Mouse (Mus musculus): ENCODE measurements around the gene Shc3. TPM values are rescaled to one million over a fixed set of nuclear protein-coding genes. Genes with fewer than 3 reads are reported as not detected.

Shc3 gene
- polyA plus RNA-seq, 1 experiment from 2014 or later, result 0.43 TPM

GRCm38 (mm10) chr13:51588005-51588404, 18.8 kb upstream of the Shc3 start:
- Histone ChIP-seq H3K4me2 (ENCODE audit: low read length) (no peak overlapping the region), H3K4me3 (ENCODE audit: low read depth, low read length) (no peak overlapping the region), H3K9me3 (ENCODE audit: control insufficient read depth, low read length) (peaks cover 6% of the 10 kb centered on the region; the same call in 1 of the 2 replicates), H3K27ac (ENCODE audit: low read depth) (no peak overlapping the region), H3K4me1 (replicated peaks; ENCODE audit: control insufficient read depth, insufficient read depth, low read length) (no peaks in the 10 kb centered on the region), H3K36me3 (ENCODE audit: control insufficient read depth, insufficient read depth, low read length) (no peaks in the 10 kb centered on the region), H3K27me3 (replicated peaks; ENCODE audit: control insufficient read depth, insufficient read depth, low read length) (no peaks in the 10 kb centered on the region), H3K9ac (ENCODE audit: low read length) (no peak overlapping the region)
- no peak for ATAC-seq (replicated peaks; ENCODE audit: low FRiP score, low TSS enrichment, low read depth)
- 40% methylated on average over 4 of the region's 4 CpGs for WGBS
- DNase-seq (ENCODE audit: low spot score), result no peak

DNA sequence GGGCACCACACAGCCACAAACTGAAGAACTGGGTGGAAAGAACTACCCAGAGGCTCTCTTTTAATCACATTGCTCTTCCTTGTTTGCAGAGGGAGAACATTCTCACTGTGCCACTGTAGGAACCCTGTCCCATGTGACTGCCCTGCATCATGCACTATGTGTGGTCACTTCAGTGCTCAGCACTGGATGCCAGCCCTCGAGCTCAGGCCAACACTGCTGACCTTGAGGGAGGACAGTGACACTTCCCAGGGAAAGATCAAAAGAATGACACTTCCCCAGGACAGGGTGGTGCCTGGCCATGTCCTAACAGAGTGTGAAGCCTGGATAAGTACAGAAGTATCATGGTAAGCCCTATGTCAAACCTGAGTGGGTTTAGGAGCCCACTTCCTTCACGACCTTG, 13.0 kb upstream of the Shc3 start:
- no peak for DNase-seq (ENCODE audit: low spot score)
- ATAC-seq (replicated peaks; ENCODE audit: low FRiP score, low TSS enrichment, low read depth), result no peak
- H3K4me2 ChIP-seq (ENCODE audit: low read length), result no peak overlapping the region
- WGBS, result 58% methylated on average over 2 of the region's 2 CpGs
- peaks cover 6% of the 10 kb centered on the region; the same call in 1 of the 2 replicates for H3K9me3 ChIP-seq (ENCODE audit: control insufficient read depth, low read length)
- no peak overlapping the region for H3K27ac ChIP-seq (ENCODE audit: low read depth)
- H3K4me3 ChIP-seq (ENCODE audit: low read depth, low read length), result no peak overlapping the region
- H3K36me3 ChIP-seq (ENCODE audit: control insufficient read depth, insufficient read depth, low read length), result no peaks in the 10 kb centered on the region
- no peaks in the 10 kb centered on the region for H3K27me3 ChIP-seq (replicated peaks; ENCODE audit: control insufficient read depth, insufficient read depth, low read length)
- H3K9ac ChIP-seq (ENCODE audit: low read length), result no peak overlapping the region
- H3K4me1 ChIP-seq (replicated peaks; ENCODE audit: control insufficient read depth, insufficient read depth, low read length), result no peaks in the 10 kb centered on the region

DNA sequence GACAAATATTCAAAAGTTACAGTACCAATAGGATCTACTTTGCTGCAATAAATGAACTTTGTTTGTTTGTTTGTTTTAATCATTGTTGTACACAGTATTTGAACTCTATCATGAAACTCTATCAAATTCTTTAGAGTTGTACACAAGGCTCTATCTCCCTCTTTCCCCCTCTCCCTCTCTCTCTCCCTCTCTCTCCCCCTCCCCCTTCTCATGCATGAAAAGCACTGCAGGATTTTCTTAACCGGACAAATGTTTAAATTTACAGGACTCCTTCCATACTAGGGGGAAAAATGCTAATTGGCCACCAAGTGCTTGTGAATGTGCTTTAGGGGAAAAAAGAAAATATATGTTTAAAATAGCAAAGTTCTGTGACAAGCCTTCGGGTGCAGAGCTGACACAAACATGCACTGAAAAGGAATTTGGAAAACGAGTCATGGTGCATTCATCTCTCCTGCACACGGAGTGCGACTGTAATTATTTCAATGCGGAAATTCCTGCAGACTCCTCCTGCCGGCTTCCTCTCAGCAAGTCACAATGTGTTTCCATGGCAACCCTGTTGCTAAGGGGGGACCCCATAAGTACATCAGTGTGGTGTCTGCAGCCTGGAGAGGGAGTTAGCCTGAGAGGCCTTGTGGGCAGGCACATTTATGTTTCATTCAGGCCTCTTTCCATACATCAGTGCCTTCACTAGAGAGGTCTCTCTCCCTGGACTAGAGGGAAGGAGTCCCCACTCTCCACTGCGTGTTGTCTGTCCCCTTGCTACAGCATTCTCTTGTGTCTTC, 11.2 kb upstream of the Shc3 start:
- Histone ChIP-seq H3K9ac (ENCODE audit: low read length) (no peak overlapping the region), H3K4me1 (replicated peaks; ENCODE audit: control insufficient read depth, insufficient read depth, low read length) (no peaks in the 10 kb centered on the region), H3K27me3 (replicated peaks; ENCODE audit: control insufficient read depth, insufficient read depth, low read length) (no peaks in the 10 kb centered on the region), H3K27ac (ENCODE audit: low read depth) (no peak overlapping the region), H3K4me2 (ENCODE audit: low read length) (0 out of 2 replicates have a peak overlapping the region, but pooled peaks have one; percentile 0), H3K4me3 (ENCODE audit: low read depth, low read length) (no peak overlapping the region), H3K36me3 (ENCODE audit: control insufficient read depth, insufficient read depth, low read length) (no peaks in the 10 kb centered on the region), H3K9me3 (ENCODE audit: control insufficient read depth, low read length) (0 out of 2 replicates have a peak, but pooled peaks cover under 1% of the 10 kb centered on the region)
- ATAC-seq (replicated peaks; ENCODE audit: low FRiP score, low TSS enrichment, low read depth), result no peak
- 8% methylated on average over 8 of the region's 8 CpGs for WGBS
- DNase-seq (ENCODE audit: low spot score), result peak; percentile 55

DNA sequence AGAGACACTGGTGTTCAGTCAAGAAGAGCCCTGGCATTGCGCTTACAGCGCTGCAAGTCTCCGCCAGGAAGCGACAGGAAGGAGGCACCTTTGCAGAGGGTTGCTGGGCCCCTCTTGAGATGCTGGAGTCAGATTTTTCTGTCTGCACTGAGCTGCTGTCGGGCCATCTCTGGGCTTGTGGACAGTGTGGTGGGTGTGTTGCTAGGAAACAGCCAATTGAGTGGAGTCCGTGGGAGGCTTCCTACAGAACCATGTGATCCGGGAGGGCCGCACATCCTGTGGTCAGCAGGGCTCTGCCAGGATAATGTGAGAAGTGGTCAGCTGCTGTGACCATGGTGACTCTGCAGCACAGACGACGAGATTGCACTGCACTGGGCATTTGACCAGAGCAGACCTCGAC, 4.6 kb upstream of the Shc3 start:
- H3K4me1 ChIP-seq (replicated peaks; ENCODE audit: control insufficient read depth, insufficient read depth, low read length), result peaks cover 7% of the 10 kb centered on the region; the same call in 1 of the 2 replicates
- 31% methylated on average over 11 of the region's 11 CpGs for WGBS
- H3K27me3 ChIP-seq (replicated peaks; ENCODE audit: control insufficient read depth, insufficient read depth, low read length), result peaks cover 26% of the 10 kb centered on the region
- no peak overlapping the region for H3K4me2 ChIP-seq (ENCODE audit: low read length)
- no peaks in the 10 kb centered on the region for H3K36me3 ChIP-seq (ENCODE audit: control insufficient read depth, insufficient read depth, low read length)
- H3K9me3 ChIP-seq (ENCODE audit: control insufficient read depth, low read length), result no peaks in the 10 kb centered on the region
- no peak for DNase-seq (ENCODE audit: low spot score)
- no peak for ATAC-seq (replicated peaks; ENCODE audit: low FRiP score, low TSS enrichment, low read depth)
- H3K4me3 ChIP-seq (ENCODE audit: low read depth, low read length), result no peak overlapping the region
- H3K27ac ChIP-seq (ENCODE audit: low read depth), result no peak overlapping the region
- H3K9ac ChIP-seq (ENCODE audit: low read length), result no peak overlapping the region

DNA sequence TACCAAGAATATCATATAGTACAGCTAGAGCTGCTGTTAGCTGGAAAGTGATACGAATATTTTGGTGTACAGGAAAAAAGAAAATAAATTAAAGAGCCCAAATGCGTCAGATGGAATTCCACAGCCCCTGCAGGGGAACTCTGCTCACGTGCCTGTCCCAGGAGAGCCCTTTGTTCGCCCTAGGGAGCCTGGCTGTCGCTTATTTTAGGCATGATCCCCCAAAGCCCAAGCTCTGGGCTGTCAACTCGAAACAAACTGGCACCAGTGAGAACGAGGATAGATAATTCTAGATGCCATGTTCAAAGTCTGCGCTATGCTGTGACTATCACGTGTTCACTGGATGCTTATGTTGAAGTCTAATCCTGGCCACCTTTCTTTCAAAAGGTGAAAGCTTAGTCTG, 892 bp upstream of the Shc3 start:
- H3K27me3 ChIP-seq (replicated peaks; ENCODE audit: control insufficient read depth, insufficient read depth, low read length), result peaks cover 64% of the 10 kb centered on the region
- no peak overlapping the region for H3K27ac ChIP-seq (ENCODE audit: low read depth)
- peak overlapping the region; percentile 67 for H3K4me2 ChIP-seq (ENCODE audit: low read length)
- DNase-seq (ENCODE audit: low spot score) (no peak), ATAC-seq (replicated peaks; ENCODE audit: low FRiP score, low TSS enrichment, low read depth) (no peak)
- 11% methylated on average over 9 of the region's 9 CpGs for WGBS
- H3K4me1 ChIP-seq (replicated peaks; ENCODE audit: control insufficient read depth, insufficient read depth, low read length), result peaks cover 15% of the 10 kb centered on the region
- H3K9ac ChIP-seq (ENCODE audit: low read length), result no peak overlapping the region
- 0 out of 2 replicates have a peak overlapping the region, but pooled peaks have one; percentile 31 for H3K4me3 ChIP-seq (ENCODE audit: low read depth, low read length)
- no peaks in the 10 kb centered on the region for H3K9me3 ChIP-seq (ENCODE audit: control insufficient read depth, low read length)
- no peaks in the 10 kb centered on the region for H3K36me3 ChIP-seq (ENCODE audit: control insufficient read depth, insufficient read depth, low read length)

GRCm38 (mm10) chr13:51569685-51570068, 458 bp upstream of the Shc3 start:
- DNase-seq (ENCODE audit: low spot score) (no peak), ATAC-seq (replicated peaks; ENCODE audit: low FRiP score, low TSS enrichment, low read depth) (peak; percentile 6; the same call in 1 of the 2 replicates)
- Histone ChIP-seq H3K27ac (ENCODE audit: low read depth) (no peak overlapping the region), H3K4me1 (replicated peaks; ENCODE audit: control insufficient read depth, insufficient read depth, low read length) (peaks cover 15% of the 10 kb centered on the region), H3K36me3 (ENCODE audit: control insufficient read depth, insufficient read depth, low read length) (no peaks in the 10 kb centered on the region), H3K4me3 (ENCODE audit: low read depth, low read length) (peak overlapping the region; percentile 31; the same call in 1 of the 2 replicates), H3K27me3 (replicated peaks; ENCODE audit: control insufficient read depth, insufficient read depth, low read length) (peaks cover 68% of the 10 kb centered on the region), H3K9me3 (ENCODE audit: control insufficient read depth, low read length) (no peaks in the 10 kb centered on the region), H3K9ac (ENCODE audit: low read length) (no peak overlapping the region), H3K4me2 (ENCODE audit: low read length) (peak overlapping the region; percentile 67)
- 3% methylated on average over 7 of the region's 7 CpGs for WGBS

DNA sequence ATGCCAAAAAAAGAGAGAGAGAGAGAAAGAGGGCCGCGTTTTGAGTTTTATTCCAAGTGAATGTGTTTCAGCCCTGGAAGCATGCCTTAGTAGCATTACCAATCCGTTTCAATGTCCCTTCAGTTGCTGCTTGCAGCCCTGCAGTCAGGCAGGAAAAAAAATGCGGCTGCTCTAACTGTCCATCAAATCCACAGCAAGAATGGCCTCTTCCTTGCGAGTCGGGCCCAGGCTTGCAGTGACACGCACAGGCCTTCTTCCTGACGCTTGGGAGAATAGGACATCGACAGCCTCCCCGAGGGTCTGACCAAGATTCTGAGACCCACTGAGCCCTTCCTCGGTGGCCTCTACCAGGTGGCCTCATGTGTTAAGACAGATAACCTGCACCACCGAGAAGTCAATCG, 718 bp downstream of the Shc3 start:
- H3K4me3 ChIP-seq (ENCODE audit: low read depth, low read length), result peak overlapping the region; percentile 31
- peaks cover 73% of the 10 kb centered on the region for H3K27me3 ChIP-seq (replicated peaks; ENCODE audit: control insufficient read depth, insufficient read depth, low read length)
- H3K4me1 ChIP-seq (replicated peaks; ENCODE audit: control insufficient read depth, insufficient read depth, low read length), result peaks cover 15% of the 10 kb centered on the region
- no peaks in the 10 kb centered on the region for H3K9me3 ChIP-seq (ENCODE audit: control insufficient read depth, low read length)
- H3K36me3 ChIP-seq (ENCODE audit: control insufficient read depth, insufficient read depth, low read length), result no peaks in the 10 kb centered on the region
- DNase-seq (ENCODE audit: low spot score) (no peak), ATAC-seq (replicated peaks; ENCODE audit: low FRiP score, low TSS enrichment, low read depth) (no peak)
- no peak overlapping the region for H3K27ac ChIP-seq (ENCODE audit: low read depth)
- 4% methylated on average over 13 of the region's 13 CpGs for WGBS
- no peak overlapping the region for H3K9ac ChIP-seq (ENCODE audit: low read length)
- peak overlapping the region; percentile 67 for H3K4me2 ChIP-seq (ENCODE audit: low read length)

- peak overlapping the region; percentile 85 for H3K4me2 ChIP-seq (ENCODE audit: low read length)
- H3K4me3 ChIP-seq (ENCODE audit: low read depth, low read length), result peak overlapping the region; percentile 41
- ATAC-seq (replicated peaks; ENCODE audit: low FRiP score, low TSS enrichment, low read depth), result no peak
- H3K36me3 ChIP-seq (ENCODE audit: control insufficient read depth, insufficient read depth, low read length), result no peaks in the 10 kb centered on the region
- no peak overlapping the region for H3K27ac ChIP-seq (ENCODE audit: low read depth)
- peak overlapping the region; percentile 35 for H3K9ac ChIP-seq (ENCODE audit: low read length)
- 0% methylated on average over 38 of the region's 38 CpGs for WGBS
- H3K9me3 ChIP-seq (ENCODE audit: control insufficient read depth, low read length), result no peaks in the 10 kb centered on the region
- peaks cover 73% of the 10 kb centered on the region for H3K27me3 ChIP-seq (replicated peaks; ENCODE audit: control insufficient read depth, insufficient read depth, low read length)
- peak; percentile 79 for DNase-seq (ENCODE audit: low spot score)
- peaks cover 15% of the 10 kb centered on the region for H3K4me1 ChIP-seq (replicated peaks; ENCODE audit: control insufficient read depth, insufficient read depth, low read length)
Observed at GRCm38 (mm10) chr13:51567411-51567851, 1.8 kb downstream of the Shc3 start.

DNA sequence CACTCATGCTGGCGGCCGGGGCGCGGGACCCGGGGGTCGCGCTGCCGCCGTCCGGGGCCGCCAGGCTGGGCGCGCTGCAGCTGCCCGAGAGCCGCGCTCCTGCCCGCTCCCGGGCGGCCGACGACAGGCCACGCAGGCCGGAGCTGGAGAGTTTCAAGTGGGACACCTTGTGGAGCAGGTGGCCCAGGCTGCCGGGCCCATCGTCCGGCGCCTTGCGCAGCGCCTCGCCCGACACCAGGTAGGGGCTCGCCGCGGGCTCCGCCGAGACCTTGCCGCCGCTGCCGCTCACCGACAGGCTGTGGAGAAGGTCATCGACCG, 2.2 kb downstream of the Shc3 start:
- H3K27me3 ChIP-seq (replicated peaks; ENCODE audit: control insufficient read depth, insufficient read depth, low read length), result peaks cover 73% of the 10 kb centered on the region
- no peak for ATAC-seq (replicated peaks; ENCODE audit: low FRiP score, low TSS enrichment, low read depth)

More for the DNA sequence above, 2.2 kb downstream of the Shc3 start:
- under 1% methylated on average over 40 of the region's 42 CpGs for WGBS
- Histone ChIP-seq H3K4me2 (ENCODE audit: low read length) (peak overlapping the region; percentile 85), H3K4me1 (replicated peaks; ENCODE audit: control insufficient read depth, insufficient read depth, low read length) (peaks cover 15% of the 10 kb centered on the region), H3K9ac (ENCODE audit: low read length) (peak overlapping the region; percentile 35), H3K36me3 (ENCODE audit: control insufficient read depth, insufficient read depth, low read length) (no peaks in the 10 kb centered on the region), H3K4me3 (ENCODE audit: low read depth, low read length) (peak overlapping the region; percentile 41), H3K9me3 (ENCODE audit: control insufficient read depth, low read length) (no peaks in the 10 kb centered on the region), H3K27ac (ENCODE audit: low read depth) (no peak overlapping the region)
- DNase-seq (ENCODE audit: low spot score), result no peak
